ENCODE assay signal across 8 mouse cellular contexts in the genomic region with DNA sequence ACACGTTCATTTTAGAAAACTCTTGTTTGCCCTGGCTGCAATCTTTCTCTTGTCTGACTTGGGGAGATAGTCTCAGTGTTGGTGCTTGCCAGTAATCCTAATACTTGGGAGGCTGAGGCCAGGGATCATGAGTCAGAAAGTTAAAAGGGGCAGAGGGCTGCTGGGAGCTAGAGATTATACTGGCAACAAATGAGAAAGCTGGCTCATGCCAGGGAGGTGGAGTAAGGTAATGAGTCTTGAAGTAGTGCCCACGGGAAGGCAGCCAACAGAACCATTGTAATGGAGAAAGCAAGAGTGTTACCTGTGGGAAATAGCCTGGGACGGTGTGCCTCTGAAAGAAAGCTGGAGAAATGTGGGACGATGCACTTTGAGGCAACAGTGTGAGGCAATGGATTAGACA. TPM values are rescaled to one million over a fixed set of nuclear protein-coding genes. Genes with fewer than 3 reads are reported as not detected.
DNase-seq lines count a peak whose midpoint lies in the region; ATAC-seq lines count a peak whose summit lies in the region.
"Had no signal": no experiment of that assay in that cellular context is flagged by ENCODE, and none has a peak within 500 bp of the region (broad histone marks: within the 10 kb centered on the region; RNA-seq: fewer than 3 reads in every experiment).

No protein-coding gene starts in this region.

- H3K4me2 ChIP-seq in midbrain, embryonic 14.5 days (ENCODE audit: low read length) = no peak overlapping the region
- no peak overlapping the region for H3K4me2 ChIP-seq in midbrain, embryonic 13.5 days (replicated peaks)
- H3K4me2 ChIP-seq in intestine, embryonic 16.5 days (ENCODE audit: low read depth, low read length) = no peak overlapping the region
- no peak overlapping the region for H3K4me2 ChIP-seq in limb, embryonic 13.5 days (replicated peaks)
- no peak overlapping the region for H3K4me2 ChIP-seq in stomach, embryonic 16.5 days (ENCODE audit: low read depth, low read length)
- no peak overlapping the region for H3K4me2 ChIP-seq in forebrain, embryonic 14.5 days (ENCODE audit: low read length)

- H3K27ac ChIP-seq in midbrain, embryonic 14.5 days (replicated peaks; ENCODE audit: low read depth, low read length) = no peak overlapping the region
- H3K27ac ChIP-seq in midbrain, embryonic 13.5 days = no peak overlapping the region
- peak overlapping the region; percentile 61 for H3K27ac ChIP-seq in intestine, embryonic 16.5 days (ENCODE audit: low read length)
- H3K27ac ChIP-seq in limb, embryonic 13.5 days = peak overlapping the region; percentile 67
- H3K27ac ChIP-seq in stomach, embryonic 16.5 days (ENCODE audit: low read length) = peak overlapping the region; percentile 4
- no peak overlapping the region for H3K27ac ChIP-seq in forebrain, embryonic 14.5 days (ENCODE audit: low read depth, low read length)

- H3K4me3 ChIP-seq in midbrain, embryonic 14.5 days (replicated peaks; ENCODE audit: low read depth, low read length) = no peak overlapping the region
- no peak overlapping the region for H3K4me3 ChIP-seq in midbrain, embryonic 13.5 days (replicated peaks)
- H3K4me3 ChIP-seq in intestine, embryonic 16.5 days (ENCODE audit: low read length) = no peak overlapping the region
- no peak overlapping the region for H3K4me3 ChIP-seq in limb, embryonic 13.5 days
- H3K4me3 ChIP-seq in stomach, embryonic 16.5 days (replicated peaks; ENCODE audit: low read length) = no peak overlapping the region
- H3K4me3 ChIP-seq in forebrain, embryonic 14.5 days (ENCODE audit: low read depth, low read length) = no peak overlapping the region

- no peaks in the 10 kb centered on the region for H3K9me3 ChIP-seq in midbrain, embryonic 14.5 days (ENCODE audit: control insufficient read depth, low read length)
- no peaks in the 10 kb centered on the region for H3K9me3 ChIP-seq in midbrain, embryonic 13.5 days
- no peaks in the 10 kb centered on the region for H3K9me3 ChIP-seq in intestine, embryonic 16.5 days (ENCODE audit: control insufficient read depth, low read length)
- H3K9me3 ChIP-seq in limb, embryonic 13.5 days = no peaks in the 10 kb centered on the region
- no peaks in the 10 kb centered on the region for H3K9me3 ChIP-seq in stomach, embryonic 16.5 days (replicated peaks; ENCODE audit: control insufficient read depth, low read length)
- H3K9me3 ChIP-seq in forebrain, embryonic 14.5 days (replicated peaks; ENCODE audit: control insufficient read depth, low read length) = no peaks in the 10 kb centered on the region

- no peaks in the 10 kb centered on the region for H3K4me1 ChIP-seq in midbrain, embryonic 14.5 days (ENCODE audit: control insufficient read depth, insufficient read depth, low read length)
- no peaks in the 10 kb centered on the region for H3K4me1 ChIP-seq in midbrain, embryonic 13.5 days (replicated peaks)
- H3K4me1 ChIP-seq in intestine, embryonic 16.5 days (ENCODE audit: control insufficient read depth, insufficient read depth, low read length) = peaks cover 13% of the 10 kb centered on the region
- H3K4me1 ChIP-seq in limb, embryonic 13.5 days = peaks cover 16% of the 10 kb centered on the region
- H3K4me1 ChIP-seq in stomach, embryonic 16.5 days (ENCODE audit: control insufficient read depth, insufficient read depth, low read length) = peaks cover 10% of the 10 kb centered on the region
- H3K4me1 ChIP-seq in forebrain, embryonic 14.5 days (ENCODE audit: control insufficient read depth, insufficient read depth, low read length) = no peaks in the 10 kb centered on the region

- no peak for ATAC-seq in midbrain, embryonic 14.5 days (ENCODE audit: low FRiP score, low TSS enrichment)
- no peak for ATAC-seq in midbrain, embryonic 13.5 days
- peak; percentile 13; the same call in 1 of the 2 replicates for ATAC-seq in intestine, embryonic 16.5 days
- peak; percentile 42; the same call in 1 of the 2 replicates for ATAC-seq in limb, embryonic 13.5 days (ENCODE audit: low FRiP score, low read depth)
- ATAC-seq in stomach, embryonic 16.5 days (ENCODE audit: insufficient read depth, low FRiP score) = no peak; the same call in 1 of the 2 replicates
- no peak for ATAC-seq in forebrain, embryonic 14.5 days

- H3K9ac ChIP-seq in midbrain, embryonic 14.5 days (replicated peaks; ENCODE audit: low read length) = no peak overlapping the region
- H3K9ac ChIP-seq in midbrain, embryonic 13.5 days (replicated peaks) = no peak overlapping the region
- no peak overlapping the region for H3K9ac ChIP-seq in intestine, embryonic 16.5 days (ENCODE audit: low read depth, low read length)
- no peak overlapping the region for H3K9ac ChIP-seq in limb, embryonic 13.5 days
- no peak overlapping the region; the same call in 1 of the 2 replicates for H3K9ac ChIP-seq in stomach, embryonic 16.5 days (ENCODE audit: low read length)
- H3K9ac ChIP-seq in forebrain, embryonic 14.5 days (ENCODE audit: low read length) = no peak overlapping the region

- 59% methylated on average over 4 of the region's 4 CpGs for WGBS in midbrain, embryonic 14.5 days
- 69% methylated on average over 4 of the region's 4 CpGs for WGBS in midbrain, embryonic 13.5 days
- 56% methylated on average over 4 of the region's 4 CpGs for WGBS in intestine, embryonic 16.5 days
- WGBS in limb, embryonic 13.5 days = 57% methylated on average over 4 of the region's 4 CpGs
- WGBS in stomach, embryonic 16.5 days = 59% methylated on average over 4 of the region's 4 CpGs
- 52% methylated on average over 4 of the region's 4 CpGs for WGBS in forebrain, embryonic 14.5 days

- H3K36me3 ChIP-seq in midbrain, embryonic 14.5 days (ENCODE audit: control insufficient read depth, insufficient read depth, low read length) = peaks cover 13% of the 10 kb centered on the region
- peaks cover 15% of the 10 kb centered on the region for H3K36me3 ChIP-seq in midbrain, embryonic 13.5 days
- 0 out of 2 replicates have a peak, but pooled peaks cover 4% of the 10 kb centered on the region for H3K36me3 ChIP-seq in intestine, embryonic 16.5 days (ENCODE audit: control insufficient read depth, insufficient read depth, low read length)
- peaks cover 24% of the 10 kb centered on the region for H3K36me3 ChIP-seq in limb, embryonic 13.5 days
- H3K36me3 ChIP-seq in stomach, embryonic 16.5 days (ENCODE audit: control insufficient read depth, insufficient read depth, low read length) = no peaks in the 10 kb centered on the region
- H3K36me3 ChIP-seq in forebrain, embryonic 14.5 days (ENCODE audit: control insufficient read depth, insufficient read depth, low read length) = peaks cover 9% of the 10 kb centered on the region

- H3K27me3 ChIP-seq in midbrain, embryonic 14.5 days (ENCODE audit: control insufficient read depth, insufficient read depth, low read length) = no peaks in the 10 kb centered on the region
- H3K27me3 ChIP-seq in midbrain, embryonic 13.5 days = no peaks in the 10 kb centered on the region
- H3K27me3 ChIP-seq in intestine, embryonic 16.5 days (replicated peaks; ENCODE audit: control insufficient read depth, insufficient read depth, low read length) = no peaks in the 10 kb centered on the region
- H3K27me3 ChIP-seq in limb, embryonic 13.5 days = no peaks in the 10 kb centered on the region
- H3K27me3 ChIP-seq in stomach, embryonic 16.5 days (ENCODE audit: control insufficient read depth, insufficient read depth, low read length) = no peaks in the 10 kb centered on the region
- no peaks in the 10 kb centered on the region for H3K27me3 ChIP-seq in forebrain, embryonic 14.5 days (replicated peaks; ENCODE audit: control insufficient read depth, insufficient read depth, low read length)

- DNase-seq in midbrain, embryonic 14.5 days = peak; percentile 14
- DNase-seq in thymus, postnatal 10 days (ENCODE audit: low spot score in 2 of 2) = no peak
- no peak for DNase-seq in forebrain, embryonic 14.5 days (ENCODE audit: low spot score)
- DNase-seq: cerebellum, adult 9-11 months had no signal

RNA-seq across cellular contexts. Expression of gene Gm9803, which starts 6.0 kb away (rescaled TPM):
- 11.6 and 18.4 TPM in 2 replicates for polyA plus RNA-seq in midbrain, embryonic 14.5 days (2014; fragmentation: Nextera tagmentation; extraction: Ambion mirVana)
- polyA plus RNA-seq in midbrain, embryonic 13.5 days (2015; fragmentation: Nextera tagmentation; extraction: Ambion mirVana) = 29.1 and 30.9 TPM in 2 replicates
- 3.8 and 12.6 TPM in 2 replicates for polyA plus RNA-seq in intestine, embryonic 16.5 days (2015; fragmentation: Nextera tagmentation; extraction: Ambion mirVana)
- polyA plus RNA-seq in limb, embryonic 13.5 days (2015; fragmentation: Nextera tagmentation; extraction: Ambion mirVana) = 13.7 and 19.6 TPM in 2 replicates
- 10.0 and 25.9 TPM in 2 replicates for polyA plus RNA-seq in stomach, embryonic 16.5 days (2015; fragmentation: Nextera tagmentation; extraction: Ambion mirVana)
- polyA plus RNA-seq in forebrain, embryonic 14.5 days (2014; fragmentation: Nextera tagmentation; extraction: Ambion mirVana) = 13.7 and 22.1 TPM in 2 replicates

RNA-seq across cellular contexts. Expression of gene 1700021F05Rik, which starts 23.0 kb away (rescaled TPM):
- polyA plus RNA-seq in midbrain, embryonic 14.5 days (2014; fragmentation: Nextera tagmentation; extraction: Ambion mirVana) = 67.8 and 69.6 TPM in 2 replicates
- 68.4 and 70.7 TPM in 2 replicates for polyA plus RNA-seq in midbrain, embryonic 13.5 days (2015; fragmentation: Nextera tagmentation; extraction: Ambion mirVana)
- 69.6 and 78.8 TPM in 2 replicates for polyA plus RNA-seq in intestine, embryonic 16.5 days (2015; fragmentation: Nextera tagmentation; extraction: Ambion mirVana)
- 53.8 and 56.2 TPM in 2 replicates for polyA plus RNA-seq in limb, embryonic 13.5 days (2015; fragmentation: Nextera tagmentation; extraction: Ambion mirVana)
- 59.7 and 60.6 TPM in 2 replicates for polyA plus RNA-seq in stomach, embryonic 16.5 days (2015; fragmentation: Nextera tagmentation; extraction: Ambion mirVana)
- 74.3 and 81.8 TPM in 2 replicates for polyA plus RNA-seq in forebrain, embryonic 14.5 days (2014; fragmentation: Nextera tagmentation; extraction: Ambion mirVana)

RNA-seq across cellular contexts. Expression of gene Bend3, which starts 39.2 kb away (rescaled TPM):
- polyA plus RNA-seq in midbrain, embryonic 14.5 days (2014; fragmentation: Nextera tagmentation; extraction: Ambion mirVana) = 3.8 and 6.1 TPM in 2 replicates
- 4.2 TPM in 2 replicates for polyA plus RNA-seq in midbrain, embryonic 13.5 days (2015; fragmentation: Nextera tagmentation; extraction: Ambion mirVana)
- 2.1 and 2.2 TPM in 2 replicates for polyA plus RNA-seq in intestine, embryonic 16.5 days (2015; fragmentation: Nextera tagmentation; extraction: Ambion mirVana)
- polyA plus RNA-seq in limb, embryonic 13.5 days (2015; fragmentation: Nextera tagmentation; extraction: Ambion mirVana) = 4.8 and 5.1 TPM in 2 replicates
- polyA plus RNA-seq in stomach, embryonic 16.5 days (2015; fragmentation: Nextera tagmentation; extraction: Ambion mirVana) = 1.8 and 2.5 TPM in 2 replicates
- 2.8 and 3.2 TPM in 2 replicates for polyA plus RNA-seq in forebrain, embryonic 14.5 days (2014; fragmentation: Nextera tagmentation; extraction: Ambion mirVana)

Comparison
In these comparisons a context has a peak if more than half of its experiments do, and no peak if none do; other contexts are left out.
1. ATAC-seq: peak in intestine, embryonic 16.5 days (single experiment) and limb, embryonic 13.5 days (single experiment); none in midbrain, embryonic 14.5 days (single experiment), midbrain, embryonic 13.5 days (single experiment), stomach, embryonic 16.5 days (single experiment) and forebrain, embryonic 14.5 days (single experiment).
2. H3K27ac ChIP-seq: peak in intestine, embryonic 16.5 days (single experiment), limb, embryonic 13.5 days (single experiment) and stomach, embryonic 16.5 days (single experiment); none in midbrain, embryonic 14.5 days (single experiment), midbrain, embryonic 13.5 days (single experiment) and forebrain, embryonic 14.5 days (single experiment).